Mouse (Mus musculus): ENCODE measurements around the gene Gm14147. TPM values are rescaled to one million over a fixed set of nuclear protein-coding genes. Genes with fewer than 3 reads are reported as not detected.

The Gm14147 gene
- 0.14 TPM for polyA plus RNA-seq (2017; shearing (Covaris generic))

DNA sequence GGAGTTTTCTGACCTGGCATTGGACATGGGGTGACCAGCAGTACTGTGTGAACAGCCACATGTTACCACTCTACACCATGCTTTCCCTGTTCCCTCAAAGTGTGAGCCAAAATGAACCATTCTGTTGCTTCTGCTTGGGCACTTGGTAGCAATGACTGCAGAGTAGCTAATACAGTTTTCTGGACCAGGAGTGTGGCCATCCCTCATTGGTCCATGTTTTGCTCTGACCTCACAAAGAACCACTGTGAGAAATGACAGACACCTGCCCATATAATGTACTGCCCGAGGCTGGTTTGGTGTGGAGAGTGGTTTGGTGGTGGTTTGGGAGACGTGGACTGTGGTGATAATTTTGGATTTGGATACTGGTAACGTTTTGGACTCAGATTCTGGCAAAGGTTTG lies at the start of gene Gm14147:
TSS of gene Gm14147 (plus strand) at position 301 of the 400 bp plus-strand sequence.

DNA sequence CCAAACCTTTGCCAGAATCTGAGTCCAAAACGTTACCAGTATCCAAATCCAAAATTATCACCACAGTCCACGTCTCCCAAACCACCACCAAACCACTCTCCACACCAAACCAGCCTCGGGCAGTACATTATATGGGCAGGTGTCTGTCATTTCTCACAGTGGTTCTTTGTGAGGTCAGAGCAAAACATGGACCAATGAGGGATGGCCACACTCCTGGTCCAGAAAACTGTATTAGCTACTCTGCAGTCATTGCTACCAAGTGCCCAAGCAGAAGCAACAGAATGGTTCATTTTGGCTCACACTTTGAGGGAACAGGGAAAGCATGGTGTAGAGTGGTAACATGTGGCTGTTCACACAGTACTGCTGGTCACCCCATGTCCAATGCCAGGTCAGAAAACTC lies 5.8 kb upstream of the Gm14147 start, which contains the start of gene Gm14151:
TSS of gene Gm14151 (minus strand) at position 101 of the 400 bp plus-strand sequence.

Other genes starting within 250 kb of the Gm14147 start
- 10.8 TPM for gene Abhd12, start 193.5 kb upstream of the Gm14147 start, polyA plus RNA-seq (2017; shearing (Covaris generic))
- gene Gins1, start 192.8 kb upstream of the Gm14147 start, polyA plus RNA-seq (2017; shearing (Covaris generic)) = 5.0 TPM
- gene Ninl, start 58.9 kb upstream of the Gm14147 start, polyA plus RNA-seq (2017; shearing (Covaris generic)) = 0.60 TPM
- 33.5 TPM for gene Nanp, start 58.8 kb upstream of the Gm14147 start, polyA plus RNA-seq (2017; shearing (Covaris generic))
- gene Gm14151, start 5.9 kb upstream of the Gm14147 start, polyA plus RNA-seq (2017; shearing (Covaris generic)) = not detected

Data from CD4-positive, CD25-positive, alpha-beta regulatory T cell, adult 9 weeks (primary cell).